Mouse (Mus musculus): ENCODE measurements around the gene Myadm.

- TF ChIP-seq POLR2A (IDR thresholded peaks at IDR 0.05; ENCODE audit: borderline replicate concordance, extremely low read depth, low read depth, low read length) (no peak), CTCF (IDR thresholded peaks at IDR 0.05; ENCODE audit: insufficient read depth, low read length) (no peak)
These were observed 49.7 kb upstream of the Myadm start for GRCm38 (mm10) chr7:3239193-3239592.
